Mouse (Mus musculus): ENCODE measurements at regions not wholly inside any gene's neighbourhood (a gene's known extent, or its start where the extent isn't known, plus 50 kb on each side); places are given as distances from the start of the nearest gene placed in this dataset.
"Not testable (repeated sequence)": the region's sequence is repeated elsewhere in the genome, so short reads cannot be mapped to it uniquely, and the experiment has no call there.

GRCm38 (mm10) chr10:96410028-96410427 lies 206.8 kb upstream of the Btg1 start:
- Histone ChIP-seq H3K4me3 (replicated peaks) (no peak overlapping the region), H3K9ac (no peak overlapping the region), H3K27ac (no peak overlapping the region), H3K27me3 (replicated peaks) (no peaks in the 10 kb centered on the region), H3K9me3 (no peaks in the 10 kb centered on the region), H3K4me2 (no peak overlapping the region), H3K36me3 (no peaks in the 10 kb centered on the region), H3K4me1 (no peaks in the 10 kb centered on the region)
- no peak for ATAC-seq (ENCODE audit: insufficient read depth, low FRiP score, low read depth)
- WGBS = 48% methylated on average over 6 of the region's 6 CpGs

DNA sequence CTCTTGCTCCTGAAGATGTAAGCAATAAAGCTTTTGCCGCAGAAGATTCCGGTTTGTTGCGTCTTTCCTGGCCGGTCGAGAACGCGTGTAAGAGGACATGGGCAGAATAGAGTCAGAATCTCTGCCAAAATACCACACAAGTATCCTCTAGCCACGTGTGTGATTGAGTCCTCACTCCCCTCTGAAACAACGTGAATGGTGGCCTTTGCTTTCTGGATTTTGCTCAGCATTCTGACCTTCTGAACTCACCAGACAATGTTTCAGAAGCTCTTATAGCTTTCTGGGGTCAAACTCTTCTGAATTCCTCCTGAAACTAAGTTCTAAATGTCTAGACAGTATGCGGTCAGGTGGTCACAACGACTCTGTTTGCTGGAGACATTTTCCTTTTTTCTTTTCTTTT lies 202.0 kb upstream of the Btg1 start:
- WGBS = 92% methylated on average over 11 of the region's 11 CpGs
- no peaks in the 10 kb centered on the region for H3K27me3 ChIP-seq (replicated peaks)

GRCm38 (mm10) chr10:96421506-96421905 lies 195.3 kb upstream of the Btg1 start:
- not testable (repeated sequence) for H3K4me3 ChIP-seq (replicated peaks); H3K9ac ChIP-seq; ATAC-seq (ENCODE audit: insufficient read depth, low FRiP score, low read depth); H3K36me3 ChIP-seq; H3K27me3 ChIP-seq (replicated peaks); H3K27ac ChIP-seq; H3K4me2 ChIP-seq; H3K4me1 ChIP-seq; H3K9me3 ChIP-seq
- WGBS = 92% methylated on average over 2 of the region's 2 CpGs

More for the DNA sequence above, 202.0 kb upstream of the Btg1 start:
- Histone ChIP-seq H3K4me2 (no peak overlapping the region), H3K36me3 (no peaks in the 10 kb centered on the region), H3K27ac (no peak overlapping the region), H3K9me3 (no peaks in the 10 kb centered on the region), H3K4me1 (no peaks in the 10 kb centered on the region), H3K9ac (no peak overlapping the region), H3K4me3 (replicated peaks) (no peak overlapping the region)
- ATAC-seq (ENCODE audit: insufficient read depth, low FRiP score, low read depth) = no peak

GRCm38 (mm10) chr10:96427407-96427806 lies 189.4 kb upstream of the Btg1 start:
- Histone ChIP-seq H3K9ac (no peak overlapping the region), H3K9me3 (no peaks in the 10 kb centered on the region), H3K36me3 (no peaks in the 10 kb centered on the region), H3K4me3 (replicated peaks) (no peak overlapping the region), H3K4me1 (no peaks in the 10 kb centered on the region), H3K27me3 (replicated peaks) (no peaks in the 10 kb centered on the region), H3K27ac (no peak overlapping the region), H3K4me2 (no peak overlapping the region)
- no peak for ATAC-seq (ENCODE audit: insufficient read depth, low FRiP score, low read depth)
- WGBS = 47% methylated on average over 5 of the region's 5 CpGs

GRCm38 (mm10) chr10:96430142-96430541 lies 186.7 kb upstream of the Btg1 start:
- no peak for ATAC-seq (ENCODE audit: insufficient read depth, low FRiP score, low read depth)
- no peaks in the 10 kb centered on the region for H3K9me3 ChIP-seq
- no peaks in the 10 kb centered on the region for H3K36me3 ChIP-seq
- WGBS = 48% methylated on average over 3 of the region's 3 CpGs
- no peak overlapping the region for H3K4me2 ChIP-seq
- H3K4me3 ChIP-seq (replicated peaks) = no peak overlapping the region
- H3K27ac ChIP-seq = no peak overlapping the region
- H3K9ac ChIP-seq = no peak overlapping the region
- H3K27me3 ChIP-seq (replicated peaks) = no peaks in the 10 kb centered on the region
- no peaks in the 10 kb centered on the region for H3K4me1 ChIP-seq

DNA sequence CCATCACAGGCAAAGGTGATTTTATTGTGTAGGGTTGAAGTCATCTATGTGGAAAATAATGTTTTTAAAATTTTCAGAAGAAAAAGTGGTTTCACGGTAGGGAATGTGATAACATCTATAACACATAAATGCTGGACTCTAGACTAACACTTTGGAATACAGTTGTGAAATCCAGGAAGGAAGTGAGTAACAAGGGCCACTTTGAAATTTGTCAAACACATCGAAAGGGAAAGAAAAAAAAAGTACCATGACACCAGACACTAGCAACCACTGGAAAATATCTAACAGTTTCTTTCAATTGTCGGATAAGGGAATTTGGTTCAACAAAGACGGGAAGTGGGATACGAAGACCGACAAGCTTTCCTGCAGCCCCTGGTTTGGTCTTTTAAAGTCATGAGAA lies 181.7 kb upstream of the Btg1 start:
- H3K27me3 ChIP-seq (replicated peaks) = no peaks in the 10 kb centered on the region
- 72% methylated on average over 6 of the region's 6 CpGs for WGBS
- H3K9ac ChIP-seq = no peak overlapping the region
- no peak for ATAC-seq (ENCODE audit: insufficient read depth, low FRiP score, low read depth)
- H3K4me2 ChIP-seq = no peak overlapping the region
- no peak overlapping the region for H3K4me3 ChIP-seq (replicated peaks)
- H3K36me3 ChIP-seq = no peaks in the 10 kb centered on the region
- no peaks in the 10 kb centered on the region for H3K4me1 ChIP-seq
- H3K9me3 ChIP-seq = no peaks in the 10 kb centered on the region
- H3K27ac ChIP-seq = no peak overlapping the region

- H3K9ac ChIP-seq = no peak overlapping the region
- H3K4me2 ChIP-seq = no peak overlapping the region
- WGBS = 81% methylated on average over 11 of the region's 11 CpGs
- H3K4me1 ChIP-seq = no peaks in the 10 kb centered on the region
- H3K27ac ChIP-seq = no peak overlapping the region
- no peak overlapping the region for H3K4me3 ChIP-seq (replicated peaks)
- peak; percentile 81 for ATAC-seq (ENCODE audit: insufficient read depth, low FRiP score, low read depth)
- no peaks in the 10 kb centered on the region for H3K36me3 ChIP-seq
- H3K9me3 ChIP-seq = no peaks in the 10 kb centered on the region
- no peaks in the 10 kb centered on the region for H3K27me3 ChIP-seq (replicated peaks)
Observed at GRCm38 (mm10) chr10:96438398-96439103, 178.3 kb upstream of the Btg1 start.

GRCm38 (mm10) chr10:96442165-96442564 lies 174.6 kb upstream of the Btg1 start:
- H3K27ac ChIP-seq = no peak overlapping the region
- H3K9me3 ChIP-seq = no peaks in the 10 kb centered on the region
- H3K27me3 ChIP-seq (replicated peaks) = no peaks in the 10 kb centered on the region
- no peak overlapping the region for H3K4me3 ChIP-seq (replicated peaks)
- no peaks in the 10 kb centered on the region for H3K4me1 ChIP-seq
- no peaks in the 10 kb centered on the region for H3K36me3 ChIP-seq
- ATAC-seq (ENCODE audit: insufficient read depth, low FRiP score, low read depth) = no peak
- no peak overlapping the region for H3K4me2 ChIP-seq
- no peak overlapping the region for H3K9ac ChIP-seq

GRCm38 (mm10) chr10:96450266-96450665 lies 166.5 kb upstream of the Btg1 start:
- Histone ChIP-seq H3K4me1 (no peaks in the 10 kb centered on the region), H3K4me2 (no peak overlapping the region), H3K27ac (no peak overlapping the region), H3K9me3 (no peaks in the 10 kb centered on the region), H3K9ac (no peak overlapping the region), H3K4me3 (replicated peaks) (no peak overlapping the region), H3K36me3 (no peaks in the 10 kb centered on the region), H3K27me3 (replicated peaks) (no peaks in the 10 kb centered on the region)
- ATAC-seq (ENCODE audit: insufficient read depth, low FRiP score, low read depth) = no peak
- 87% methylated on average over 4 of the region's 4 CpGs for WGBS

GRCm38 (mm10) chr10:96454857-96455256 lies 161.9 kb upstream of the Btg1 start:
- no peak overlapping the region for H3K27ac ChIP-seq
- H3K36me3 ChIP-seq = no peaks in the 10 kb centered on the region
- no peak for ATAC-seq (ENCODE audit: insufficient read depth, low FRiP score, low read depth)
- no peak overlapping the region for H3K4me3 ChIP-seq (replicated peaks)
- no peaks in the 10 kb centered on the region for H3K4me1 ChIP-seq
- no peaks in the 10 kb centered on the region for H3K9me3 ChIP-seq
- no peak overlapping the region for H3K4me2 ChIP-seq
- no peak overlapping the region for H3K9ac ChIP-seq
- no peaks in the 10 kb centered on the region for H3K27me3 ChIP-seq (replicated peaks)
- 83% methylated on average over 6 of the region's 6 CpGs for WGBS

- H3K4me1 ChIP-seq = no peaks in the 10 kb centered on the region
- ATAC-seq (ENCODE audit: insufficient read depth, low FRiP score, low read depth) = no peak
- 80% methylated on average over 4 of the region's 4 CpGs for WGBS
Observed at GRCm38 (mm10) chr10:96458551-96458950, 158.3 kb upstream of the Btg1 start.

DNA sequence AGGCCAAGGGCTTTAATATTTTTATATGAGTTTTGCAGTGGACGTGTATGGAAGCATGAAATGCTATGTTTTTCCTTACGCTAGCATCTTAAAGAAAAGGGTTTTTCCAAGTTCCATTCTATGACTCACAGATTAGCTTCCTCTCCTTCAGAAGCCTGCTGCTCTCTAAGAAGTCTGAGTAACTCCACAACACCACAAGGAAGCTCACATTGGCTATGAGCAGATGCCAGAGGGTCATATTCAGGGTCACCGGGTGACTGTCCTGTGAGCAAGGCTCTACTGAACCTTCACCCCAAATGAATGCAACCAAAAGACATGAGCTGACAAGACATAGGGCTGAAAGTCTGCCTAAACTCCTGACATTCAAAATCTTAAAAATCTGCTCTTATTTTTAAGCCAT lies 157.6 kb upstream of the Btg1 start:
- Histone ChIP-seq H3K4me3 (replicated peaks) (no peak overlapping the region), H3K4me1 (no peaks in the 10 kb centered on the region), H3K9me3 (no peaks in the 10 kb centered on the region), H3K4me2 (no peak overlapping the region), H3K9ac (no peak overlapping the region), H3K27ac (no peak overlapping the region), H3K36me3 (no peaks in the 10 kb centered on the region), H3K27me3 (replicated peaks) (no peaks in the 10 kb centered on the region)
- no peak for ATAC-seq (ENCODE audit: insufficient read depth, low FRiP score, low read depth)
- WGBS = 82% methylated on average over 3 of the region's 3 CpGs

More at GRCm38 (mm10) chr10:96458551-96458950, 158.3 kb upstream of the Btg1 start:
- Histone ChIP-seq H3K27me3 (replicated peaks) (no peaks in the 10 kb centered on the region), H3K4me2 (no peak overlapping the region), H3K36me3 (no peaks in the 10 kb centered on the region), H3K4me3 (replicated peaks) (no peak overlapping the region), H3K9me3 (no peaks in the 10 kb centered on the region), H3K27ac (no peak overlapping the region), H3K9ac (no peak overlapping the region)

DNA sequence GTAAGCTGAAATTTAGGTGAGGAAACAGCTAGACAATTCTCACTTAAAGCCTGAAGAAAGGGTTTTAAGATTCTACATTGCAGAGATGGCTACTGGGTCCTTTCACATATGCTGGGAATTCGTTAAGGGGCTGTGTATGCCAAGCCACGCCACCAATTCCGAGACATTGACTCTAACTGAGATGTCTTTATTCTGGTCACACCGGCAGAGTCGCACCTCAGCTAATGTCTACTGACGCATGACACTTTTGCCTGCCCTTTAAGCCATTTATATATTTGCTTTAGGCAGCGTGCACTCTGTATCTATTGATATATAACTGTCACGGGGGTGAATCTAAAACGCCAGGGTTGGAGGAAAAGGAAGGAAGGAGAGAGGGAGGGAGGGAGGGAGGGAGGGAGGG lies 156.7 kb upstream of the Btg1 start:
- Histone ChIP-seq H3K4me1 (no peaks in the 10 kb centered on the region), H3K36me3 (no peaks in the 10 kb centered on the region), H3K27ac (no peak overlapping the region), H3K9me3 (no peaks in the 10 kb centered on the region), H3K4me3 (replicated peaks) (no peak overlapping the region), H3K27me3 (replicated peaks) (no peaks in the 10 kb centered on the region), H3K9ac (no peak overlapping the region), H3K4me2 (no peak overlapping the region)
- no peak for ATAC-seq (ENCODE audit: insufficient read depth, low FRiP score, low read depth)
- WGBS = 55% methylated on average over 9 of the region's 9 CpGs

Measured in stomach, embryonic 15.5 days (tissue).